Mouse (Mus musculus): ENCODE measurements around the gene Otud4. TPM values are rescaled to one million over a fixed set of nuclear protein-coding genes. Genes with fewer than 3 reads are reported as not detected.
A peak's percentile ranks its signal among the peaks of the same experiment; 100 is the strongest.

The Otud4 gene
- polyA plus RNA-seq, 1 experiment from 2014 or later = 15.7 TPM

DNA sequence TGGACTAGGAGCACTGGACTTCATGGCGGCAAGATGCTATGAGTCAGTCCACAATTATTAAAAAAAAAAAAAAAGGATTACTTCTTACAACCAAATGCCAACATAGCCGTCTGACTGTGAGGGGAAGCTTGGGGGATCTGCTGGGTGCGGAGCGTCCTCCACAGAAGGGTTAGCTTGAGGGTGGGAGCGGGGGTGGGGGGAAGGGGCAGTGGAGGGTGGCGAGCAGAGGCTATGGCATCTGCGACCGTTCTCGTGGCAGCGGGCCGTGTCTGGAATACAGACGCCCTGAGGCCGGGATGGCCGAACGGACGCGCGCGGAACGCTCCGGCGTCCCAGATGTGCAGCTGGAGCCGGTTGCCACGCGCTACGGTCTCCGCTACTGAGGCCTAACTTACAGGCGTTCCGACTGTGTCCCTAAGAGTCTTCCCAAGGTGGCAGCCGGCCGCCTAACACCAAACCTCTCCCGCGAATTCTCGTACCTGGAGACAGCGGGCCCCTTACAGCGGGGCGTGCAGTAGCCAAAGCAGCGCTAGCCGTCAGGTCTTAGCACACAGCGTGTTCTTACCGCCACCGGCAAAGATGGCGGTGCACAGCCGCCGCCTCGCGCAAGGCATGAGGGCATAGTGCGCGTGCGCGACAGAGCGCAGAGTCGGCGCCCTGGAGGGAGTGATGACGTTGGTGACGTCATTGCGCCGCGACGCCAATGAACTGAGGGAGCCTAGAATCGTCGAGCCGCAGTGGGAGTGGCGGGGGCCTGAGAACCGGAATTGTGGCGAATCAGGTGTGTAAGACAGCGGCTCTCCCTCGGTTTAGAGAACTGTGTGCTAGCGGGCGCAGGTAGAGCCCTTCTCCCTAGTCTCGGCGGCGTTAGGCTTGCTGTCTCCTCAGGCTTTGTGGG, 71.9 kb downstream of the Otud4 start, which contains the start of the genes Abce1 and Anapc10:
TSS of gene Abce1 (minus strand) at position 677 of the 898 bp plus-strand sequence.
TSS of gene Anapc10 (plus strand) at position 757 of the 898 bp plus-strand sequence.
- Histone ChIP-seq H3K27me3 (no peaks in the 10 kb centered on the region), H3K9me3 (replicated peaks) (no peaks in the 10 kb centered on the region), H3K4me2 (peak within 1 kb of the TSS; percentile 67), H3K9ac (peak within 1 kb of the TSS; percentile 73), H3K4me1 (peaks cover 13% of the 10 kb centered on the region), H3K27ac (peak within 1 kb of the TSS; percentile 90), H3K36me3 (peaks cover 28% of the 10 kb centered on the region), H3K4me3 (replicated peaks) (peak within 1 kb of the TSS; percentile 84)
- WGBS = under 1% methylated on average over 73 of the region's 73 CpGs
- peak; percentile 99 for ATAC-seq (replicated peaks; ENCODE audit: low FRiP score)

DNA sequence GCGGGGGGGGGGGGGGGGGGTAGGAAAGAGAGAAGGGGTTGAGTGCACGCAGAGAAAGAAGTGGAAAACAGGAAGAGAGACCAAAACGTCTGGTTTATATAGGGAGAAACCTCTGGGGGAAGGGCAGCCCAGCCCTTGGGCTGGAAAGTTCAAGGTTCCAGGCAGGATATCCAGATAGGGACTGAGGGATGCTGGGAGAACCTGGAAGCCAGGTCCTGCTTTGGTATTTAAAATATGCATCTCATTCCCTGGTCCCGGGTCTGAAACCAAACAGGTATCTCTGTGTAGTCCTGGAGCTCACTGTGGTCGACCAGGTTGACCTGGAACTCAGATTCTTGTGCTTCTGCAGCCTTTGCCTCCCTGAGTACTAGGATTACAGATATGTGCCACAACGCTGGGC, 73.3 kb downstream of the Otud4 start:
- peaks cover 30% of the 10 kb centered on the region for H3K36me3 ChIP-seq
- no peak for ATAC-seq (replicated peaks; ENCODE audit: low FRiP score)
- H3K4me3 ChIP-seq (replicated peaks) = peak overlapping the region; percentile 24
- WGBS = 45% methylated on average over 6 of the region's 6 CpGs
- no peak overlapping the region for H3K27ac ChIP-seq
- no peaks in the 10 kb centered on the region for H3K9me3 ChIP-seq (replicated peaks)
- H3K4me1 ChIP-seq = peaks cover 13% of the 10 kb centered on the region
- no peaks in the 10 kb centered on the region for H3K27me3 ChIP-seq
- H3K4me2 ChIP-seq = peak overlapping the region; percentile 61
- no peak overlapping the region for H3K9ac ChIP-seq

DNA sequence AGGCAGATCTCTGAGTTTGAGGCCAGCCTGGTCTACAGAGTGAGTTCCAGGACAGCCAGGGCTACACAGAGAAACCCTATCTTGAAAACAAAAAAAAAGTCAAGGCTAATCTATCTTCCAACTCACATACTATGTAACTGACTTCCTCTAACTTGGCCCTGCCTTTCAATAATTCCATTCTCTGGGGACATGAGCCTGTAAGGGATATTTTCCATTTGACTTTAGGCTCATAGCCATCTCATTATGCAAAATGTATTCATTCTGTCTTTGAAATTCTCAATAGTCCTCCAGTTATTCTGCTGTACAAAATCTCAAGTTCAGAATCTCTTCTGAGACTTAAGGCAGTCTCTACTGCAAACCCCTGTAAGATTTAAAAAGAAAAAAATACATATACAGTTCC, 82.1 kb downstream of the Otud4 start:
- Histone ChIP-seq H3K9me3 (replicated peaks) (no peaks in the 10 kb centered on the region), H3K36me3 (peaks cover 57% of the 10 kb centered on the region), H3K4me2 (no peak overlapping the region)

DNA sequence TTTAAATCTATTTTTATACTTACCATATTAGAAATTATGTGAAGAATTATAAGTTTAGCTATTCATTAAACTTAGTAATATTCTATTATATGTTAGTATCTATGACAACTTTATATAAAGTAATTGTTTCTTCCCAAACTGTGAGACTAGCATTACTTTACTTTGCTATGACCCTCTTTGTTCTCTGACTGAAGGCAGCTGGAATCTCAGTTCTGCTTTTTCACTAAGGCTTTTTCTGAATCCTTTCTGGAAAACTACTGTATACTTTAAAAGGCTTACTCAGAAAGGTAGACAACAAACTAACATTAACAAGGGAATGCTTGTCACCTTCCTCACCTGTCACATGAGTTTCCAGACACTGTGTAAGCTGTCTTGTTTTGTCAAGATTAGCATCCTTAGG, 83.9 kb downstream of the Otud4 start:
- Histone ChIP-seq H3K27me3 (no peaks in the 10 kb centered on the region), H3K27ac (no peak overlapping the region), H3K36me3 (peaks cover 40% of the 10 kb centered on the region), H3K9ac (no peak overlapping the region), H3K4me1 (no peaks in the 10 kb centered on the region), H3K4me2 (no peak overlapping the region), H3K4me3 (replicated peaks) (no peak overlapping the region), H3K9me3 (replicated peaks) (no peaks in the 10 kb centered on the region)
- ATAC-seq (replicated peaks; ENCODE audit: low FRiP score) = no peak

More for the DNA sequence above, 82.1 kb downstream of the Otud4 start:
- Histone ChIP-seq H3K4me3 (replicated peaks) (no peak overlapping the region), H3K27me3 (no peaks in the 10 kb centered on the region), H3K27ac (no peak overlapping the region), H3K9ac (no peak overlapping the region), H3K4me1 (no peaks in the 10 kb centered on the region)
- no peak for ATAC-seq (replicated peaks; ENCODE audit: low FRiP score)

DNA sequence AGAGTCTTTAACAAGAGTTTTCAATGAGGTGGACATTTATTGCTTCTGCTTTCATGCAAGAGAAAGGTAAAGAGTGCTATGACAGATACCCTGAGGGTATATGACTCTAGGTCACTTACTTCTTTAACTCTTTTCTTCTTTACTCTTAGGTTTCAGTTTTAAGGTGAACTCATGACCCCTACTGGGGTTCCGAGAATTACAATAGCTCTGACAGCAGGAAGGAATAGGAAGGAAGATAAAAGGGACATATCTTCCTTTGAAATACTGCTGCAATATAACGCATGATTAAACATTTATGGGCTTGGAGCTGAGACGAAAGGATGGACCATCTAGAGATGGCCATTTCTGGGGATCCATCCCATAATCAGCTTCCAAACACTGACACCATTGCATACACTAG, 85.2 kb downstream of the Otud4 start:
- H3K4me1 ChIP-seq = no peaks in the 10 kb centered on the region
- no peaks in the 10 kb centered on the region for H3K27me3 ChIP-seq
- peaks cover 43% of the 10 kb centered on the region for H3K36me3 ChIP-seq
- ATAC-seq (replicated peaks; ENCODE audit: low FRiP score) = no peak
- H3K4me2 ChIP-seq = no peak overlapping the region
- WGBS = 33% methylated on average over 3 of the region's 3 CpGs
- no peak overlapping the region for H3K27ac ChIP-seq
- no peak overlapping the region for H3K9ac ChIP-seq
- no peak overlapping the region for H3K4me3 ChIP-seq (replicated peaks)
- no peaks in the 10 kb centered on the region for H3K9me3 ChIP-seq (replicated peaks)

Other genes starting within 250 kb of the Otud4 start
- 40.0 and 41.0 TPM in 2 replicates for gene Smad1, start 240.1 kb upstream of the Otud4 start, polyA plus RNA-seq (2015; fragmentation: Nextera tagmentation; extraction: Ambion mirVana)
- 106 and 113 TPM in 2 replicates for gene Abce1, start 72.1 kb downstream of the Otud4 start, polyA plus RNA-seq (2015; fragmentation: Nextera tagmentation; extraction: Ambion mirVana)
- 39.9 and 43.4 TPM in 2 replicates for gene Anapc10, start 72.2 kb downstream of the Otud4 start, polyA plus RNA-seq (2015; fragmentation: Nextera tagmentation; extraction: Ambion mirVana)